Mouse (Mus musculus): ENCODE data around the gene Acp7. TPM values are rescaled to one million over a fixed set of nuclear protein-coding genes. Genes with fewer than 3 reads are reported as not detected.

The Acp7 gene
- polyA plus RNA-seq, 1 experiment from 2014 or later = 10.9 TPM

- Histone ChIP-seq H3K4me1 (replicated peaks; ENCODE audit: control insufficient read depth, insufficient read depth) (peaks cover 15% of the 10 kb centered on the region), H3K9me3 (ENCODE audit: control insufficient read depth, low read length) (no peaks in the 10 kb centered on the region), H3K9ac (ENCODE audit: low read length) (peak overlapping the region; percentile 41), H3K4me3 (ENCODE audit: low read depth, low read length) (no peak overlapping the region), H3K27me3 (ENCODE audit: control insufficient read depth, insufficient read depth, low read length) (no peaks in the 10 kb centered on the region), H3K4me2 (replicated peaks; ENCODE audit: low read depth) (peak overlapping the region; percentile 43), H3K36me3 (ENCODE audit: control insufficient read depth, insufficient read depth, low read length) (peaks cover 13% of the 10 kb centered on the region; the same call in 1 of the 2 replicates), H3K27ac (replicated peaks) (peak overlapping the region; percentile 96)
- peak; percentile 58 for DNase-seq (ENCODE audit: low spot score)
- ATAC-seq (ENCODE audit: low FRiP score, low TSS enrichment) = peak; percentile 21
- TF ChIP-seq CTCF (IDR thresholded peaks at IDR 0.05; ENCODE audit: low read depth) (no peak), EP300 (optimal IDR thresholded peaks at IDR 0.05) (no peak)
- 17% methylated on average over 5 of the region's 5 CpGs for WGBS
Measured at GRCm38 (mm10) chr7:28570982-28571682, 60.0 kb downstream of the Acp7 start.

- peak; percentile 97 for DNase-seq (ENCODE audit: low spot score)
- H3K27me3 ChIP-seq (ENCODE audit: control insufficient read depth, insufficient read depth, low read length) = no peaks in the 10 kb centered on the region
- H3K27ac ChIP-seq (replicated peaks) = peak overlapping the region; percentile 96
- no peaks in the 10 kb centered on the region for H3K9me3 ChIP-seq (ENCODE audit: control insufficient read depth, low read length)
- peak; percentile 93 for ATAC-seq (ENCODE audit: low FRiP score, low TSS enrichment)
- H3K4me3 ChIP-seq (ENCODE audit: low read depth, low read length) = no peak overlapping the region
- peaks cover 15% of the 10 kb centered on the region for H3K4me1 ChIP-seq (replicated peaks; ENCODE audit: control insufficient read depth, insufficient read depth)
- peak overlapping the region; percentile 41 for H3K9ac ChIP-seq (ENCODE audit: low read length)
- peak overlapping the region; percentile 43 for H3K4me2 ChIP-seq (replicated peaks; ENCODE audit: low read depth)
- WGBS = 34% methylated on average over 12 of the region's 12 CpGs
- H3K36me3 ChIP-seq (ENCODE audit: control insufficient read depth, insufficient read depth, low read length) = peaks cover 13% of the 10 kb centered on the region; the same call in 1 of the 2 replicates
- TF ChIP-seq CTCF (IDR thresholded peaks at IDR 0.05; ENCODE audit: low read depth) = peak; percentile 30
- TF ChIP-seq EP300 (optimal IDR thresholded peaks at IDR 0.05) = no peak
Measured at GRCm38 (mm10) chr7:28570291-28570981, 60.7 kb downstream of the Acp7 start.

DNA sequence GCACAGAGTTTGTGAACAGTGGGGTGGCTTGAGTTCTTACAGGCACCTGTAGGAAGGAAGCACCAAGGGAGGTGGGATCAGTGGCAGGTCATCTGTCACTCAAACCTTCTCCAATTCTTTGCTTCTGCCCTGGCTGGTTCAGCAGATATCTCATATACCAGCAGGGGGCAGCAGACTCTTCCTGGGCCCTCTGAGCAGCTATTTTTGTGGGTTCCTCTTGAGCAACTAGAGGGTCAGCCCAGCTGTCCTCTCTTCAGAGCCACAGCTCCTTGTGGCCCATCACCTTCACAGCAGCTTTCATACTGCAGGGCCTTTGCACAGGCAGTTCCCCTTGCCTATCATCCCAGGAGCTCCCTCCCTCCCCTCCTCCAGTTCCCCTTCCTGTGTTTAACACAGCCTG, 62.9 kb downstream of the Acp7 start:
- Histone ChIP-seq H3K36me3 (ENCODE audit: control insufficient read depth, insufficient read depth, low read length) (peaks cover 20% of the 10 kb centered on the region), H3K27ac (replicated peaks) (peak overlapping the region; percentile 53; the same call in 1 of the 2 replicates), H3K9ac (ENCODE audit: low read length) (no peak overlapping the region), H3K9me3 (ENCODE audit: control insufficient read depth, low read length) (no peaks in the 10 kb centered on the region), H3K27me3 (ENCODE audit: control insufficient read depth, insufficient read depth, low read length) (no peaks in the 10 kb centered on the region), H3K4me3 (ENCODE audit: low read depth, low read length) (no peak overlapping the region), H3K4me2 (replicated peaks; ENCODE audit: low read depth) (no peak overlapping the region), H3K4me1 (replicated peaks; ENCODE audit: control insufficient read depth, insufficient read depth) (peaks cover 13% of the 10 kb centered on the region)
- ATAC-seq (ENCODE audit: low FRiP score, low TSS enrichment) = no peak
- DNase-seq (ENCODE audit: low spot score) = peak; percentile 72
- TF ChIP-seq CTCF (IDR thresholded peaks at IDR 0.05; ENCODE audit: low read depth) (peak; percentile 90), EP300 (optimal IDR thresholded peaks at IDR 0.05) (no peak)

GRCm38 (mm10) chr7:28567539-28567938, 63.6 kb downstream of the Acp7 start:
- H3K9ac ChIP-seq (ENCODE audit: low read length) = no peak overlapping the region
- no peaks in the 10 kb centered on the region for H3K27me3 ChIP-seq (ENCODE audit: control insufficient read depth, insufficient read depth, low read length)
- TF ChIP-seq EP300 (optimal IDR thresholded peaks at IDR 0.05) (no peak), CTCF (IDR thresholded peaks at IDR 0.05; ENCODE audit: low read depth) (no peak)
- no peak for ATAC-seq (ENCODE audit: low FRiP score, low TSS enrichment)
- H3K4me2 ChIP-seq (replicated peaks; ENCODE audit: low read depth) = no peak overlapping the region
- DNase-seq (ENCODE audit: low spot score) = no peak
- no peak overlapping the region for H3K4me3 ChIP-seq (ENCODE audit: low read depth, low read length)
- no peaks in the 10 kb centered on the region for H3K9me3 ChIP-seq (ENCODE audit: control insufficient read depth, low read length)
- WGBS = 95% methylated on average over 4 of the region's 4 CpGs
- H3K36me3 ChIP-seq (ENCODE audit: control insufficient read depth, insufficient read depth, low read length) = peaks cover 22% of the 10 kb centered on the region
- peaks cover 13% of the 10 kb centered on the region for H3K4me1 ChIP-seq (replicated peaks; ENCODE audit: control insufficient read depth, insufficient read depth)
- no peak overlapping the region for H3K27ac ChIP-seq (replicated peaks)

GRCm38 (mm10) chr7:28565407-28565806, 65.7 kb downstream of the Acp7 start:
- Histone ChIP-seq H3K9me3 (ENCODE audit: control insufficient read depth, low read length) (no peaks in the 10 kb centered on the region), H3K9ac (ENCODE audit: low read length) (no peak overlapping the region), H3K4me2 (replicated peaks; ENCODE audit: low read depth) (no peak overlapping the region), H3K4me3 (ENCODE audit: low read depth, low read length) (no peak overlapping the region), H3K27me3 (ENCODE audit: control insufficient read depth, insufficient read depth, low read length) (no peaks in the 10 kb centered on the region), H3K36me3 (ENCODE audit: control insufficient read depth, insufficient read depth, low read length) (peaks cover 25% of the 10 kb centered on the region), H3K27ac (replicated peaks) (no peak overlapping the region), H3K4me1 (replicated peaks; ENCODE audit: control insufficient read depth, insufficient read depth) (no peaks in the 10 kb centered on the region)
- DNase-seq (ENCODE audit: low spot score) (no peak), ATAC-seq (ENCODE audit: low FRiP score, low TSS enrichment) (no peak)
- TF ChIP-seq CTCF (IDR thresholded peaks at IDR 0.05; ENCODE audit: low read depth) (no peak), EP300 (optimal IDR thresholded peaks at IDR 0.05) (no peak)
- WGBS = 93% methylated on average over 5 of the region's 5 CpGs

- WGBS = 94% methylated on average over 13 of the region's 13 CpGs
- Histone ChIP-seq H3K4me1 (replicated peaks; ENCODE audit: control insufficient read depth, insufficient read depth) (0 out of 2 replicates have a peak, but pooled peaks cover 2% of the 10 kb centered on the region), H3K36me3 (ENCODE audit: control insufficient read depth, insufficient read depth, low read length) (peaks cover 31% of the 10 kb centered on the region), H3K4me3 (ENCODE audit: low read depth, low read length) (no peak overlapping the region), H3K9me3 (ENCODE audit: control insufficient read depth, low read length) (no peaks in the 10 kb centered on the region), H3K27ac (replicated peaks) (no peak overlapping the region), H3K27me3 (ENCODE audit: control insufficient read depth, insufficient read depth, low read length) (no peaks in the 10 kb centered on the region), H3K9ac (ENCODE audit: low read length) (no peak overlapping the region), H3K4me2 (replicated peaks; ENCODE audit: low read depth) (no peak overlapping the region)
- no peak for ATAC-seq (ENCODE audit: low FRiP score, low TSS enrichment)
- no peak for DNase-seq (ENCODE audit: low spot score)
- TF ChIP-seq EP300 (optimal IDR thresholded peaks at IDR 0.05) (no peak), CTCF (IDR thresholded peaks at IDR 0.05; ENCODE audit: low read depth) (no peak)
Measured at GRCm38 (mm10) chr7:28562951-28563350, 68.2 kb downstream of the Acp7 start.
